Mouse (Mus musculus): ENCODE measurements at regions not wholly inside any gene's neighbourhood (a gene's known extent, or its start where the extent isn't known, plus 50 kb on each side); places are given as distances from the start of the nearest gene placed in this dataset.

DNA sequence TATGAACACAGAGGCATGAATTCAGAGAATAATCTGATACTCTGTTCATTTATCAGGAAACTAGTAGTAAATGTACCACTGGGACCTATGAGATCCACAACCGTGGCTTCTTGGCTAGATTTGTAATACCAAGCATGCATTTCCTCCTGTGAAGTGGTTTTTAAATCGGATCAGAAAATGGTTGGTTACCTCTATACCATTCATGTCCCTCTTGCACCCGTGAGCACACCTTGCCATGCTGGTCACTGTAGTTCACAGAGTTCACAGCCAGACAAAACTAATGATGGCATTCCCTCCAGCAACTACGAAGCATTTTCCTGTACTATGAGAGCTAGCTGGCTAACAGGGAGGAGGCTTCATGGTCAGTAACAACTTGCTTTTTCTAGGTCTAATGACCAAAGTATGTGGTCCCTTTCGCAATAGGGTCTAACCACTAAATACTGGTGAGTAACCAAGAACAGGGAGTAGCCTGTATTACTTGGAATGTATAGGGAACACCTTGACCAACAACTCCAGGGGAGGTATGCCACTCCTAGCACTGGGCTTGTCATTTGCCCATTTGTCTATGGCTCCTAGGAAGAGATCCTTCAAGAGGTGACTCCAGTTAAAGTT is 227.0 kb upstream of the Zbtb20 start:
- Histone ChIP-seq H3K4me1 (ENCODE audit: control insufficient read depth in 1 of 2, insufficient read depth in 2 of 2) (no peaks in the 10 kb centered on the region), H3K27me3 (replicated peaks) (no peaks in the 10 kb centered on the region), H3K9me3 (replicated peaks; ENCODE audit: low read length) (no peaks in the 10 kb centered on the region), H3K4me2 (ENCODE audit: insufficient read depth, low read depth, poor library complexity, severe bottlenecking) (no peak overlapping the region), H3K4me3 (replicated peaks in 1 of 3; ENCODE audit: low read depth in 2 of 3, low read length in 2 of 3, poor library complexity in 1 of 3) (no peak overlapping the region), H3K9ac (ENCODE audit: insufficient read depth, low read depth) (no peak overlapping the region), H3K36me3 (replicated peaks in 1 of 2; ENCODE audit: control insufficient read depth in 1 of 2, insufficient read depth in 1 of 2, low read length in 1 of 2) (no peaks in the 10 kb centered on the region), H3K79me2 (replicated peaks; ENCODE audit: control insufficient read depth, extremely low read depth, insufficient read depth, poor library complexity, severe bottlenecking) (no peaks in the 10 kb centered on the region), H3K27ac (ENCODE audit: insufficient read depth, low read depth) (no peak overlapping the region)
- TF ChIP-seq NRF1 (IDR thresholded peaks at IDR 0.05; ENCODE audit: low read depth, low read length) (no peak), KAT2A (IDR thresholded peaks at IDR 0.05; ENCODE audit: insufficient replicate concordance, low read length) (no peak), ZC3H11A (IDR thresholded peaks at IDR 0.05; ENCODE audit: low read depth, low read length) (no peak), ETS1 (conservative IDR thresholded peaks at IDR 0.05; ENCODE audit: low read depth, low read length) (no peak)
- DNase-seq (ENCODE audit: extremely low read depth): no peak
- dilution Hi-C loops (cut with MboI; ENCODE audit: extremely low pct_ligation_motif_present, extremely low pct_unique_long_range_greater_than_20kb, low sequenced_read_pairs) (no loop called here), in situ Hi-C loops (cut with MboI; ENCODE audit: low pct_ligation_motif_present, low pct_unique_long_range_greater_than_20kb, low sequenced_read_pairs) (no loop called here)

DNA sequence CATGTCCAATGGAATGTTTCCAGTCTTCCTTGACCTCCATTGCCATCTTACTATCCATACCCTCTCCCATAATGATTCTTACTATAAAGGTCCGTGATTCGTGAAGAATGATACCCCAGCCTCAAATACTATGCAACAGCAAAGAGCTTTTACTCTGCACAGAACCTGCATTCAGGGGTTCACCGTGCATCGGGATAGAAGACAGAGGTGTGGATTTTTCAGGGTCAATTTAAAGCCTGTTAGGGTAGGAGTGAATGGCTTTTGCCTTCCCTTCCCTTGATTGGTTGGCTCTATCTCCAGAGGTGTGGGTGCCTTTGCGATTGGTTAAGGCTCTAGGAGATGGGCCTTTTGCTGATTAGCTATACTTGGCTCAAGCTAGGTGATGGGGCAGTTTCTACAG is 227.9 kb upstream of the Zbtb20 start:
- Histone ChIP-seq H3K79me2 (replicated peaks; ENCODE audit: control insufficient read depth, extremely low read depth, insufficient read depth, poor library complexity, severe bottlenecking) (no peaks in the 10 kb centered on the region), H3K27me3 (replicated peaks) (no peaks in the 10 kb centered on the region), H3K27ac (ENCODE audit: insufficient read depth, low read depth) (no peak overlapping the region), H3K36me3 (replicated peaks in 1 of 2; ENCODE audit: control insufficient read depth in 1 of 2, insufficient read depth in 1 of 2, low read length in 1 of 2) (no peaks in the 10 kb centered on the region), H3K4me1 (ENCODE audit: control insufficient read depth in 1 of 2, insufficient read depth in 2 of 2) (no peaks in the 10 kb centered on the region), H3K9ac (ENCODE audit: insufficient read depth, low read depth) (no peak overlapping the region), H3K4me2 (ENCODE audit: insufficient read depth, low read depth, poor library complexity, severe bottlenecking) (no peak overlapping the region), H3K9me3 (replicated peaks; ENCODE audit: low read length) (no peaks in the 10 kb centered on the region), H3K4me3 (replicated peaks in 1 of 3; ENCODE audit: low read depth in 2 of 3, low read length in 2 of 3, poor library complexity in 1 of 3) (no peak overlapping the region)
- TF ChIP-seq ETS1 (conservative IDR thresholded peaks at IDR 0.05; ENCODE audit: low read depth, low read length) (no peak), ELF1 (IDR thresholded peaks at IDR 0.05; ENCODE audit: low read depth, low read length) (no peak), GABPA (IDR thresholded peaks at IDR 0.05; ENCODE audit: insufficient replicate concordance, low read depth, low read length) (no peak), MEF2A (IDR thresholded peaks at IDR 0.05; ENCODE audit: borderline replicate concordance, low read depth, low read length) (no peak), RAD21 (IDR thresholded peaks at IDR 0.05; ENCODE audit: low read depth, low read length) (no peak)
- in situ Hi-C loops (cut with MboI; ENCODE audit: low pct_ligation_motif_present, low pct_unique_long_range_greater_than_20kb, low sequenced_read_pairs) (no loop called here), dilution Hi-C loops (cut with MboI; ENCODE audit: extremely low pct_ligation_motif_present, extremely low pct_unique_long_range_greater_than_20kb, low sequenced_read_pairs) (no loop called here)
- DNase-seq (ENCODE audit: extremely low read depth): no peak

DNA sequence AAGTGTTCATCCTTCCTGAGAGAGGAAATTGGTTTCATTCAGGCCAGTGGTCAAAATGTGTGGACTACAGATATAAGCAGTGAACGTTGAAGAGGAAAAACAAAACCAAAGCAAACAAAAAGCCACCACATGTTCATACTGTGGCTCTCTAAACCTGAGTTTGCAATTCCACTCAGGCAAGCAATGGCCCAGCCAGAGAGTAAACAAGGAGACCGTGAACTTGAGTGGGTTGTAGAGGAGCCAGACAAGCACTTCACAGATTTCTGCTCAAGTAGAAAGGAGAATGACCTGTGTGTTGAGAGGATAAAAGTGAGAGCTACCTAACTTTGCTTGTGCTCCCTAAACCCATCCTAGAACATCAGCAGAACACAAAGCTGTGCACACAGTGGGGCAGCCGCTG is 239.9 kb upstream of the Zbtb20 start:
- Histone ChIP-seq H3K27ac (ENCODE audit: insufficient read depth, low read depth) (no peak overlapping the region), H3K4me2 (ENCODE audit: insufficient read depth, low read depth, poor library complexity, severe bottlenecking) (no peak overlapping the region), H3K36me3 (replicated peaks in 1 of 2; ENCODE audit: control insufficient read depth in 1 of 2, insufficient read depth in 1 of 2, low read length in 1 of 2) (no peaks in the 10 kb centered on the region), H3K79me2 (replicated peaks; ENCODE audit: control insufficient read depth, extremely low read depth, insufficient read depth, poor library complexity, severe bottlenecking) (no peaks in the 10 kb centered on the region), H3K27me3 (replicated peaks) (no peaks in the 10 kb centered on the region), H3K9me3 (replicated peaks; ENCODE audit: low read length) (no peaks in the 10 kb centered on the region), H3K9ac (ENCODE audit: insufficient read depth, low read depth) (no peak overlapping the region), H3K4me1 (ENCODE audit: control insufficient read depth in 1 of 2, insufficient read depth in 2 of 2) (no peaks in the 10 kb centered on the region), H3K4me3 (replicated peaks in 1 of 3; ENCODE audit: low read depth in 2 of 3, low read length in 2 of 3, poor library complexity in 1 of 3) (no peak overlapping the region)
- dilution Hi-C loops (cut with MboI; ENCODE audit: extremely low pct_ligation_motif_present, extremely low pct_unique_long_range_greater_than_20kb, low sequenced_read_pairs) (no loop called here), in situ Hi-C loops (cut with MboI; ENCODE audit: low pct_ligation_motif_present, low pct_unique_long_range_greater_than_20kb, low sequenced_read_pairs) (no loop called here)
- TF ChIP-seq SIN3A (IDR thresholded peaks at IDR 0.05; ENCODE audit: low read length) (no peak), USF2 (conservative IDR thresholded peaks at IDR 0.05; ENCODE audit: low read depth, low read length) (no peak), MYC (IDR thresholded peaks at IDR 0.05; ENCODE audit: low read depth, low read length) (no peak), TCF12 (IDR thresholded peaks at IDR 0.05; ENCODE audit: low read depth, low read length) (no peak), UBTF (IDR thresholded peaks at IDR 0.05; ENCODE audit: low read depth, low read length) (no peak), JUN (IDR thresholded peaks at IDR 0.05; ENCODE audit: insufficient read depth, low read depth, low read length) (no peak), E2F4 (IDR thresholded peaks at IDR 0.05; ENCODE audit: insufficient replicate concordance, low read depth, low read length) (no peak), NELFE (IDR thresholded peaks at IDR 0.05; ENCODE audit: low read depth, low read length) (no peak), MAZ (IDR thresholded peaks at IDR 0.05; ENCODE audit: low read depth, low read length) (no peak)
- DNase-seq (ENCODE audit: extremely low read depth): no peak
